Mouse (Mus musculus) embryonic facial prominence, embryonic 12.5 days (tissue): Measurements from ENCODE around the gene Armc2. TPM values are rescaled to one million over a fixed set of nuclear protein-coding genes. Genes with fewer than 3 reads are reported as not detected.

Experiments used
- ATAC-seq: fragments of 200-750 bp; cut with Nextera tagmentation; 2 replicates; pipeline ENCODE4 v1.8.0; 2017; ENCODE audit not compliant: insufficient number of reproducible peaks, insufficient read depth, low FRiP score, low TSS enrichment
- H3K27ac ChIP-seq: fragments of 300-500 bp; sonication (generic); 2 replicates; pipeline ENCODE4 v1.5.1; 2016; ENCODE audit warnings: mild to moderate bottlenecking
- H3K27me3 ChIP-seq: fragments of 300-500 bp; sonication (generic); 2 replicates; pipeline ENCODE4 v1.6.1; 2016; ENCODE audit warnings: mild to moderate bottlenecking, moderate library complexity
- H3K36me3 ChIP-seq: fragments of 300-500 bp; sonication (generic); 2 replicates; pipeline ENCODE4 v1.6.1; 2016; ENCODE audit warnings: mild to moderate bottlenecking
- H3K4me1 ChIP-seq: fragments of 300-500 bp; sonication (generic); 2 replicates; pipeline ENCODE4 v1.6.1; 2016
- H3K4me2 ChIP-seq: fragments of 300-500 bp; sonication (generic); replicated peaks from 2 replicates; pipeline ENCODE4 v1.6.1; 2016; ENCODE audit warnings: mild to moderate bottlenecking, moderate library complexity
- H3K4me3 ChIP-seq: fragments of 300-500 bp; sonication (generic); 2 replicates; pipeline ENCODE4 v1.5.1; 2016; ENCODE audit warnings: mild to moderate bottlenecking
- H3K9ac ChIP-seq: fragments of 300-500 bp; sonication (generic); 2 replicates; pipeline ENCODE4 v1.6.1; 2016; ENCODE audit warnings: mild to moderate bottlenecking, moderate library complexity
- H3K9me3 ChIP-seq: fragments of 300-500 bp; sonication (generic); 2 replicates; pipeline ENCODE4 v1.6.1; 2016; ENCODE audit warnings: mild to moderate bottlenecking, moderate library complexity
- WGBS: fragments of 180-500 bp; shearing (Covaris S2); methylation state at CpG from one replicate; pipeline ENCODE4 v1.1.7; 2016; 5-methylcytosine and 5-hydroxymethylcytosine counted together
- polyA plus RNA-seq: library from polyadenylated mRNA; unstranded; fragments of >200 nt; fragmentation: Nextera tagmentation; extraction: Ambion mirVana; gene quantifications from 2 replicates; pipeline ENCODE4 v1.2.1, GENCODE M21; 2016

The Armc2 gene
- polyA plus RNA-seq, 1 experiment from 2014 or later: 4.7 TPM

- WGBS: 68% methylated on average over 6 of the region's 6 CpGs
- no peak overlapping the region for H3K27ac ChIP-seq
- no peak for ATAC-seq
- H3K27me3 ChIP-seq: no peaks in the 10 kb centered on the region
- H3K4me2 ChIP-seq: no peak overlapping the region
- no peaks in the 10 kb centered on the region for H3K9me3 ChIP-seq
- H3K36me3 ChIP-seq: no peaks in the 10 kb centered on the region
- no peak overlapping the region for H3K4me3 ChIP-seq
- H3K4me1 ChIP-seq: peaks cover 21% of the 10 kb centered on the region
- H3K9ac ChIP-seq: no peak overlapping the region
These were observed 84.7 kb downstream of the Armc2 start for GRCm38 (mm10) chr10:41933536-41933935.

GRCm38 (mm10) chr10:41932943-41933342 lies 85.3 kb downstream of the Armc2 start:
- H3K27ac ChIP-seq: no peak overlapping the region

GRCm38 (mm10) chr10:41931962-41932361 lies 86.3 kb downstream of the Armc2 start:
- ATAC-seq: no peak
- WGBS: 85% methylated on average over 12 of the region's 12 CpGs

More at GRCm38 (mm10) chr10:41932943-41933342, 85.3 kb downstream of the Armc2 start:
- Histone ChIP-seq H3K4me3 (no peak overlapping the region), H3K4me2 (no peak overlapping the region), H3K27me3 (no peaks in the 10 kb centered on the region), H3K9ac (no peak overlapping the region), H3K36me3 (no peaks in the 10 kb centered on the region), H3K9me3 (no peaks in the 10 kb centered on the region), H3K4me1 (peaks cover 21% of the 10 kb centered on the region)
- ATAC-seq: no peak
- WGBS: 90% methylated on average over 5 of the region's 5 CpGs

GRCm38 (mm10) chr10:41930966-41931365 lies 87.3 kb downstream of the Armc2 start:
- Histone ChIP-seq H3K27me3 (no peaks in the 10 kb centered on the region), H3K9me3 (no peaks in the 10 kb centered on the region), H3K9ac (no peak overlapping the region), H3K4me3 (no peak overlapping the region), H3K4me2 (no peak overlapping the region), H3K4me1 (peaks cover 18% of the 10 kb centered on the region), H3K36me3 (no peaks in the 10 kb centered on the region), H3K27ac (no peak overlapping the region)
- 52% methylated on average over 4 of the region's 4 CpGs for WGBS
- no peak for ATAC-seq

More at GRCm38 (mm10) chr10:41931962-41932361, 86.3 kb downstream of the Armc2 start:
- Histone ChIP-seq H3K9me3 (no peaks in the 10 kb centered on the region), H3K9ac (no peak overlapping the region), H3K27ac (no peak overlapping the region), H3K27me3 (no peaks in the 10 kb centered on the region), H3K36me3 (no peaks in the 10 kb centered on the region), H3K4me3 (no peak overlapping the region), H3K4me1 (peaks cover 21% of the 10 kb centered on the region), H3K4me2 (no peak overlapping the region)

GRCm38 (mm10) chr10:41926726-41927125 lies 91.5 kb downstream of the Armc2 start:
- ATAC-seq: no peak
- no peaks in the 10 kb centered on the region for H3K36me3 ChIP-seq
- no peak overlapping the region for H3K27ac ChIP-seq
- H3K9me3 ChIP-seq: no peaks in the 10 kb centered on the region
- H3K4me1 ChIP-seq: 0 out of 2 replicates have a peak, but pooled peaks cover 2% of the 10 kb centered on the region
- no peaks in the 10 kb centered on the region for H3K27me3 ChIP-seq
- H3K4me3 ChIP-seq: no peak overlapping the region
- no peak overlapping the region for H3K4me2 ChIP-seq
- 84% methylated on average over 14 of the region's 14 CpGs for WGBS
- no peak overlapping the region for H3K9ac ChIP-seq

GRCm38 (mm10) chr10:41912290-41912994 lies 105.8 kb downstream of the Armc2 start:
- H3K4me1 ChIP-seq: no peaks in the 10 kb centered on the region
- no peaks in the 10 kb centered on the region for H3K9me3 ChIP-seq
- no peak overlapping the region for H3K4me2 ChIP-seq
- no peak for ATAC-seq
- H3K27me3 ChIP-seq: no peaks in the 10 kb centered on the region
- peaks cover 9% of the 10 kb centered on the region for H3K36me3 ChIP-seq
- no peak overlapping the region for H3K27ac ChIP-seq
- H3K4me3 ChIP-seq: no peak overlapping the region
- no peak overlapping the region for H3K9ac ChIP-seq
- 85% methylated on average over 8 of the region's 8 CpGs for whole genome bisulfite sequencing

- Histone ChIP-seq H3K4me2 (no peak overlapping the region), H3K27ac (no peak overlapping the region), H3K9ac (no peak overlapping the region), H3K4me3 (no peak overlapping the region), H3K4me1 (no peaks in the 10 kb centered on the region), H3K9me3 (no peaks in the 10 kb centered on the region), H3K27me3 (no peaks in the 10 kb centered on the region), H3K36me3 (peaks cover 39% of the 10 kb centered on the region)
- no peak for ATAC-seq
- 72% methylated on average over 6 of the region's 6 CpGs for WGBS
These were observed 109.3 kb downstream of the Armc2 start for GRCm38 (mm10) chr10:41908899-41909298.

- no peak overlapping the region for H3K4me2 ChIP-seq
- H3K9me3 ChIP-seq: no peaks in the 10 kb centered on the region
- H3K4me3 ChIP-seq: no peak overlapping the region
- H3K36me3 ChIP-seq: peaks cover 39% of the 10 kb centered on the region
- WGBS: 88% methylated on average over 4 of the region's 4 CpGs
- no peaks in the 10 kb centered on the region for H3K27me3 ChIP-seq
- no peaks in the 10 kb centered on the region for H3K4me1 ChIP-seq
- ATAC-seq: no peak
- no peak overlapping the region for H3K27ac ChIP-seq
- no peak overlapping the region for H3K9ac ChIP-seq
These were observed 110.3 kb downstream of the Armc2 start for GRCm38 (mm10) chr10:41907950-41908349.

- Histone ChIP-seq H3K4me3 (no peak overlapping the region), H3K36me3 (peaks cover 39% of the 10 kb centered on the region), H3K9ac (no peak overlapping the region), H3K27ac (no peak overlapping the region), H3K9me3 (no peaks in the 10 kb centered on the region), H3K4me1 (no peaks in the 10 kb centered on the region), H3K27me3 (no peaks in the 10 kb centered on the region), H3K4me2 (no peak overlapping the region)
- ATAC-seq: no peak
- 91% methylated on average over 11 of the region's 11 CpGs for WGBS
These were observed 110.8 kb downstream of the Armc2 start for GRCm38 (mm10) chr10:41907473-41907872.

GRCm38 (mm10) chr10:41901864-41902263 lies 116.4 kb downstream of the Armc2 start:
- H3K4me3 ChIP-seq: no peak overlapping the region
- H3K9ac ChIP-seq: no peak overlapping the region
- no peak for ATAC-seq
- no peak overlapping the region for H3K4me2 ChIP-seq
- no peaks in the 10 kb centered on the region for H3K9me3 ChIP-seq
- 88% methylated on average over 6 of the region's 6 CpGs for WGBS
- H3K27me3 ChIP-seq: no peaks in the 10 kb centered on the region
- peaks cover 40% of the 10 kb centered on the region for H3K36me3 ChIP-seq
- no peaks in the 10 kb centered on the region for H3K4me1 ChIP-seq
- no peak overlapping the region for H3K27ac ChIP-seq

GRCm38 (mm10) chr10:41901456-41901855 lies 116.8 kb downstream of the Armc2 start:
- no peaks in the 10 kb centered on the region for H3K9me3 ChIP-seq
- no peak overlapping the region for H3K4me2 ChIP-seq
- no peak for ATAC-seq
- WGBS: 92% methylated on average over 8 of the region's 8 CpGs
- H3K9ac ChIP-seq: no peak overlapping the region
- H3K27ac ChIP-seq: no peak overlapping the region
- H3K4me3 ChIP-seq: no peak overlapping the region
- no peaks in the 10 kb centered on the region for H3K27me3 ChIP-seq
- no peaks in the 10 kb centered on the region for H3K4me1 ChIP-seq
- peaks cover 36% of the 10 kb centered on the region for H3K36me3 ChIP-seq

- WGBS: 84% methylated on average over 2 of the region's 2 CpGs
- Histone ChIP-seq H3K4me1 (peaks cover 16% of the 10 kb centered on the region; the same call in 1 of the 2 replicates), H3K4me3 (no peak overlapping the region), H3K27me3 (no peaks in the 10 kb centered on the region), H3K4me2 (no peak overlapping the region), H3K27ac (no peak overlapping the region), H3K36me3 (peaks cover 16% of the 10 kb centered on the region), H3K9ac (no peak overlapping the region), H3K9me3 (no peaks in the 10 kb centered on the region)
- ATAC-seq: no peak
These were observed 121.4 kb downstream of the Armc2 start for GRCm38 (mm10) chr10:41896865-41897264.
